Mouse (Mus musculus) lung, embryonic 16.5 days (tissue): ENCODE measurements around the gene Alox8. TPM values are rescaled to one million over a fixed set of nuclear protein-coding genes. Genes with fewer than 3 reads are reported as not detected.

Experiments
- ATAC-seq: fragments of 200-750 bp; cut with Nextera tagmentation; 2 replicates; pipeline ENCODE4 v1.8.0; 2017; ENCODE audit warnings: low read depth, mild to moderate bottlenecking, moderate library complexity
- H3K27ac ChIP-seq: fragments of 300-500 bp; sonication (generic); 2 replicates; pipeline ENCODE4 v1.5.1; 2014; ENCODE audit warnings: mild to moderate bottlenecking, control low read depth, low read length
- H3K27me3 ChIP-seq: fragments of 300-500 bp; sonication (generic); 2 replicates; pipeline ENCODE4 v1.6.1; 2014; ENCODE audit warnings: low read depth, low read length, mixed read lengths; ENCODE audit not compliant: control insufficient read depth, insufficient read depth
- H3K36me3 ChIP-seq: fragments of 300-500 bp; sonication (generic); 2 replicates; pipeline ENCODE4 v1.6.1; 2014; ENCODE audit warnings: low read length; ENCODE audit not compliant: control insufficient read depth, insufficient read depth
- H3K4me1 ChIP-seq: fragments of 300-500 bp; sonication (generic); replicated peaks from 2 replicates; pipeline ENCODE4 v1.6.1; 2014; ENCODE audit warnings: low read length, mixed read lengths; ENCODE audit not compliant: control insufficient read depth, insufficient read depth
- H3K4me2 ChIP-seq: fragments of 300-500 bp; sonication (generic); 2 replicates; pipeline ENCODE4 v1.6.1; 2014; ENCODE audit warnings: low read depth, low read length, control low read depth
- H3K4me3 ChIP-seq: fragments of 300-500 bp; sonication (generic); 2 replicates; pipeline ENCODE4 v1.5.1; 2014; ENCODE audit warnings: mild to moderate bottlenecking, low read length, control low read depth
- H3K9ac ChIP-seq: fragments of 300-500 bp; sonication (generic); 2 replicates; pipeline ENCODE4 v1.6.1; 2014; ENCODE audit warnings: low read length, control low read depth
- H3K9me3 ChIP-seq: fragments of 300-500 bp; sonication (generic); 2 replicates; pipeline ENCODE4 v1.6.1; 2016; ENCODE audit warnings: low read length; ENCODE audit not compliant: control insufficient read depth
- WGBS: fragments of 180-500 bp; shearing (Covaris S2); extraction: QIAGEN DNeasy Blood & Tissue Kit; methylation state at CpG from one replicate; pipeline ENCODE4 v1.1.7; 2014; 5-methylcytosine and 5-hydroxymethylcytosine counted together
- polyA plus RNA-seq: library from polyadenylated mRNA; unstranded; fragments of >200 nt; fragmentation: Nextera tagmentation; extraction: Ambion mirVana; gene quantifications from 2 replicates; pipeline ENCODE4 v1.2.1, GENCODE M21; 2015

The Alox8 gene
- polyA plus RNA-seq, 1 experiment from 2014 or later, result 0.44 TPM

GRCm38 (mm10) chr11:69196766-69197165 is 877 bp downstream of the Alox8 start:
- 8% methylated on average over 5 of the region's 5 CpGs for WGBS
- H3K4me3 ChIP-seq, result no peak overlapping the region; the same call in 1 of the 2 replicates

GRCm38 (mm10) chr11:69192840-69193239 is 4.8 kb downstream of the Alox8 start:
- peaks cover 18% of the 10 kb centered on the region for H3K27me3 ChIP-seq
- H3K36me3 ChIP-seq, result no peaks in the 10 kb centered on the region
- H3K4me2 ChIP-seq, result no peak overlapping the region
- peaks cover 7% of the 10 kb centered on the region for H3K4me1 ChIP-seq
- ATAC-seq, result no peak
- no peak overlapping the region for H3K9ac ChIP-seq
- H3K4me3 ChIP-seq, result no peak overlapping the region
- no peak overlapping the region for H3K27ac ChIP-seq
- WGBS, result 0% methylated on average over 1 of the region's 1 CpGs
- no peaks in the 10 kb centered on the region for H3K9me3 ChIP-seq

More at GRCm38 (mm10) chr11:69196766-69197165, 877 bp downstream of the Alox8 start:
- peak overlapping the region; percentile 49 for H3K4me2 ChIP-seq
- H3K9ac ChIP-seq, result no peak overlapping the region
- H3K9me3 ChIP-seq, result no peaks in the 10 kb centered on the region
- no peak for ATAC-seq
- H3K36me3 ChIP-seq, result no peaks in the 10 kb centered on the region
- H3K27ac ChIP-seq, result no peak overlapping the region
- peaks cover 22% of the 10 kb centered on the region for H3K27me3 ChIP-seq
- peaks cover 7% of the 10 kb centered on the region for H3K4me1 ChIP-seq

- Histone ChIP-seq H3K9me3 (no peaks in the 10 kb centered on the region), H3K4me1 (no peaks in the 10 kb centered on the region), H3K9ac (no peak overlapping the region), H3K27me3 (no peaks in the 10 kb centered on the region), H3K4me3 (no peak overlapping the region), H3K4me2 (no peak overlapping the region), H3K27ac (no peak overlapping the region), H3K36me3 (no peaks in the 10 kb centered on the region)
- WGBS, result 77% methylated on average over 6 of the region's 6 CpGs
- no peak for ATAC-seq
Observed at GRCm38 (mm10) chr11:69185936-69186335, 11.7 kb downstream of the Alox8 start.

GRCm38 (mm10) chr11:69185031-69185430 is 12.6 kb downstream of the Alox8 start:
- Histone ChIP-seq H3K4me2 (no peak overlapping the region), H3K9me3 (no peaks in the 10 kb centered on the region), H3K4me3 (no peak overlapping the region), H3K27me3 (no peaks in the 10 kb centered on the region), H3K4me1 (no peaks in the 10 kb centered on the region), H3K9ac (no peak overlapping the region), H3K27ac (no peak overlapping the region), H3K36me3 (no peaks in the 10 kb centered on the region)
- ATAC-seq, result no peak
- WGBS, result 86% methylated on average over 5 of the region's 5 CpGs

GRCm38 (mm10) chr11:69180120-69180519 is 17.5 kb downstream of the Alox8 start:
- WGBS, result 67% methylated on average over 4 of the region's 4 CpGs
- no peak for ATAC-seq
- H3K4me3 ChIP-seq, result no peak overlapping the region
- no peaks in the 10 kb centered on the region for H3K36me3 ChIP-seq
- no peak overlapping the region for H3K27ac ChIP-seq
- H3K27me3 ChIP-seq, result no peaks in the 10 kb centered on the region
- no peaks in the 10 kb centered on the region for H3K9me3 ChIP-seq
- H3K4me2 ChIP-seq, result no peak overlapping the region
- no peak overlapping the region for H3K9ac ChIP-seq
- no peaks in the 10 kb centered on the region for H3K4me1 ChIP-seq

GRCm38 (mm10) chr11:69179512-69179911 is 18.1 kb downstream of the Alox8 start:
- Histone ChIP-seq H3K4me1 (no peaks in the 10 kb centered on the region), H3K4me3 (no peak overlapping the region), H3K9me3 (no peaks in the 10 kb centered on the region), H3K9ac (no peak overlapping the region), H3K36me3 (no peaks in the 10 kb centered on the region), H3K27ac (no peak overlapping the region), H3K4me2 (no peak overlapping the region), H3K27me3 (no peaks in the 10 kb centered on the region)
- ATAC-seq, result no peak
- 40% methylated on average over 3 of the region's 3 CpGs for WGBS

- Histone ChIP-seq H3K4me1 (no peaks in the 10 kb centered on the region), H3K36me3 (no peaks in the 10 kb centered on the region), H3K4me2 (no peak overlapping the region), H3K4me3 (no peak overlapping the region), H3K9ac (no peak overlapping the region), H3K27me3 (no peaks in the 10 kb centered on the region), H3K27ac (no peak overlapping the region), H3K9me3 (no peaks in the 10 kb centered on the region)
- 72% methylated on average over 3 of the region's 3 CpGs for WGBS
- ATAC-seq, result no peak
Observed at GRCm38 (mm10) chr11:69178525-69178924, 19.1 kb downstream of the Alox8 start.

GRCm38 (mm10) chr11:69174722-69175121 is 22.9 kb downstream of the Alox8 start:
- Histone ChIP-seq H3K27me3 (no peaks in the 10 kb centered on the region), H3K4me3 (no peak overlapping the region), H3K4me1 (no peaks in the 10 kb centered on the region), H3K9me3 (no peaks in the 10 kb centered on the region), H3K4me2 (no peak overlapping the region), H3K36me3 (no peaks in the 10 kb centered on the region), H3K27ac (no peak overlapping the region), H3K9ac (no peak overlapping the region)
- no peak for ATAC-seq
- 77% methylated on average over 7 of the region's 7 CpGs for WGBS

- no peaks in the 10 kb centered on the region for H3K36me3 ChIP-seq
- no peak overlapping the region for H3K4me2 ChIP-seq
- H3K27me3 ChIP-seq, result no peaks in the 10 kb centered on the region
- H3K27ac ChIP-seq, result no peak overlapping the region
- no peaks in the 10 kb centered on the region for H3K9me3 ChIP-seq
- no peaks in the 10 kb centered on the region for H3K4me1 ChIP-seq
- no peak overlapping the region for H3K4me3 ChIP-seq
- no peak overlapping the region for H3K9ac ChIP-seq
- 67% methylated on average over 2 of the region's 2 CpGs for WGBS
- no peak for ATAC-seq
Observed at GRCm38 (mm10) chr11:69172606-69173005, 25.0 kb downstream of the Alox8 start.

- WGBS, result 29% methylated on average over 7 of the region's 7 CpGs
- Histone ChIP-seq H3K9ac (no peak overlapping the region), H3K4me2 (no peak overlapping the region), H3K4me3 (no peak overlapping the region), H3K9me3 (no peaks in the 10 kb centered on the region), H3K27ac (no peak overlapping the region), H3K27me3 (no peaks in the 10 kb centered on the region), H3K4me1 (no peaks in the 10 kb centered on the region), H3K36me3 (no peaks in the 10 kb centered on the region)
- peak; percentile 83 for ATAC-seq
Observed at GRCm38 (mm10) chr11:69171626-69172025, 26.0 kb downstream of the Alox8 start.
